Mouse (Mus musculus) lung, adult 2 months (tissue): ENCODE data around the gene Gal3st1.
"Not testable (repeated sequence)": the region's sequence is repeated elsewhere in the genome, so short reads cannot be mapped to it uniquely, and the experiment has no call there.

Source experiments
- CTCF ChIP-seq: fragments of 200-500 bp; IDR thresholded peaks from 2 replicates; pipeline ENCODE4 v1.5.1; 2011; ENCODE audit warnings: mild to moderate bottlenecking, low read length, control low read depth; ENCODE audit not compliant: insufficient read depth
- POLR2A ChIP-seq: fragments of 200-500 bp; IDR thresholded peaks from 2 replicates; pipeline ENCODE4 v1.6.1; 2011; ENCODE audit warnings: low read depth, mild to moderate bottlenecking, control low read depth, low read length, borderline replicate concordance; ENCODE audit errors: extremely low read depth

DNA sequence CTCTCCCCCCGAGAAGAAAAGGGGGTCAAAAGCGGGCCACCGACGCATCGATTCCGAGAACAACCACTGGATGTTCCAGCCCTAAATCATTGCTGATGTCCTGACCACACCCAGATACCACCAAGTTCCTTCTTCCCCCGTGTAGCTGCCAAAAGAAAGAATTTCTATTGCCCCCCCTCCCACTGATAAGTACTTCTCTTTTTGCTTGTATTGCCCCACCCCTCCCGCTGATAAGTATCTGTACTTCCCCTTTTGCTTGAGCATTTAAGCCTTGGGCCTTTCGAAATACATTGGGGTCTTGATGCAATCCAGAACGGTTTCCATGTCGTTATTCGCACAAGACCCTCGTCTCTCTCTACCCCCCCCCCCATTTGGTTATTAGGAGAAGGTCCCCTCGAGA is 32.4 kb downstream of the Gal3st1 start:
- TF ChIP-seq CTCF, POLR2A: not testable (repeated sequence)
